Mouse (Mus musculus): ENCODE measurements around the gene Plekha4. TPM values are rescaled to one million over a fixed set of nuclear protein-coding genes. Genes with fewer than 3 reads are reported as not detected.

The Plekha4 gene
- polyA plus RNA-seq, 1 experiment from 2014 or later = 3.3 TPM

- Histone ChIP-seq H3K4me3 (peak within 1 kb of the TSS; percentile 50), H3K4me2 (replicated peaks) (peak within 1 kb of the TSS; percentile 71), H3K9me3 (no peaks in the 10 kb centered on the region), H3K27ac (peak within 1 kb of the TSS; percentile 71), H3K36me3 (peaks cover 17% of the 10 kb centered on the region), H3K4me1 (peaks cover 32% of the 10 kb centered on the region), H3K9ac (peak within 1 kb of the TSS; percentile 65), H3K27me3 (no peaks in the 10 kb centered on the region)
- WGBS = 10% methylated on average over 38 of the region's 38 CpGs
- ATAC-seq (ENCODE audit: low FRiP score, low read depth) = peak; percentile 52
Observed at GRCm38 (mm10) chr7:45488293-45489204, 37.6 kb upstream of the Plekha4 start, which contains the start of gene Dhdh. Gene Dhdh, minus strand, starts transcription at chr7:45488805.

- H3K9ac ChIP-seq = no peak overlapping the region
- WGBS = 71% methylated on average over 7 of the region's 7 CpGs
- no peaks in the 10 kb centered on the region for H3K27me3 ChIP-seq
Observed at GRCm38 (mm10) chr7:45489578-45489977, 36.6 kb upstream of the Plekha4 start.

GRCm38 (mm10) chr7:45490822-45491221 lies 35.3 kb upstream of the Plekha4 start:
- H3K4me3 ChIP-seq = no peak overlapping the region
- no peaks in the 10 kb centered on the region for H3K27me3 ChIP-seq
- no peak overlapping the region for H3K27ac ChIP-seq
- peak overlapping the region; percentile 31; the same call in 1 of the 2 replicates for H3K9ac ChIP-seq
- 21% methylated on average over 9 of the region's 9 CpGs for WGBS
- no peak for ATAC-seq (ENCODE audit: low FRiP score, low read depth)
- H3K4me2 ChIP-seq (replicated peaks) = peak overlapping the region; percentile 38
- H3K9me3 ChIP-seq = no peaks in the 10 kb centered on the region
- peaks cover 32% of the 10 kb centered on the region for H3K4me1 ChIP-seq
- peaks cover 40% of the 10 kb centered on the region for H3K36me3 ChIP-seq

More at GRCm38 (mm10) chr7:45489578-45489977, 36.6 kb upstream of the Plekha4 start:
- Histone ChIP-seq H3K4me1 (peaks cover 32% of the 10 kb centered on the region), H3K9me3 (no peaks in the 10 kb centered on the region), H3K4me2 (replicated peaks) (peak overlapping the region; percentile 71; the same call in 1 of the 2 replicates), H3K27ac (no peak overlapping the region), H3K36me3 (peaks cover 27% of the 10 kb centered on the region), H3K4me3 (no peak overlapping the region)
- no peak for ATAC-seq (ENCODE audit: low FRiP score, low read depth)

DNA sequence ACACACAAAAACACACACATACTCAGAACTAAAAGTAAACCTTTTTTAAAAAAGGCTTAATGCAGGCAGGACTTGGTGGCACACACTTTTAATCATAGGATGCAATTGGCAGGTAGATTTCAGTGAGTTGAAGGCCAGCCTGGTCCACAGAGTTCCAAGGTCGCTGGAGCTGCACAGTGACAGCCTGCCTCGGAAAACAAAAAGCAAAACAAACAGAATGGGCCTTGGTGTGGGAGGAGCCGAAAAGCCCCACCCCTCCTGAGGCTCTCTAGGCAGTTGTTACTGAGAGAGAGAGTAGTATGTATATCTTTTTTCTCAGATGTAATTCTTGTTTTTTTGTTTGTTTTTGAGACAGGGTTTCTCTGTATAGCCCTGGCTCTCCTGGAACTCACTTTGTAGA lies 34.9 kb upstream of the Plekha4 start:
- Histone ChIP-seq H3K9me3 (no peaks in the 10 kb centered on the region), H3K4me1 (peaks cover 32% of the 10 kb centered on the region), H3K27me3 (no peaks in the 10 kb centered on the region), H3K27ac (no peak overlapping the region), H3K4me2 (replicated peaks) (peak overlapping the region; percentile 38), H3K4me3 (no peak overlapping the region), H3K36me3 (peaks cover 44% of the 10 kb centered on the region), H3K9ac (peak overlapping the region; percentile 31; the same call in 1 of the 2 replicates)
- WGBS = 20% methylated on average over 3 of the region's 3 CpGs
- ATAC-seq (ENCODE audit: low FRiP score, low read depth) = no peak

DNA sequence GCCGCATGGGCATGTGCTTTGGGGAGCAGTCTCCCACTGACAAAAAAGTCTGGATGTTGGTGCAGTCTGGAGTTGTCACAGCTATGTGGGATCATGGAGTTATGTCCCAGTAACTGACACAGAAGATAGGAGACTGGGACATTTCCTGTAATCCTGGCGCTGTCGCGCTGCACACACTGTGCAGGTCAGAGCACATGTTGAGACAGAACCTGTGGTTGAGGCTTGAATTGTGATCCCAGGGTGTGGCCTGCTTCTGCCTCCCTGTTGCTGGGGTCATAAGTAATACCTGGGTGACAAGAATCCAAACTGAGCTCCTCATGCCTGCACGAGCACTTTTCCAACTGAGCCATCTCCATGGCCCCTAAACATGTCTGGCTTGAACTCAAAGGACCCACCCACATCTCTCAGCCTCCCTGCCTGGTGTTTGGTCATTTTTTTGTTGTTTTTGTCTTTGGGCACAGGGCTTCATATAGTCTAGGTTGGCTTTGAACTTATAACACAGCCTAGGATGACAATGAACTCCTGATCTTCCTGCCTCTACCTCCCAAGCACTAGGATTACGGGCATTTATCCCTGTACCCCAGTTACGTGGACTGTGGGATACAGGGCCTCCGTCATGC lies 33.8 kb upstream of the Plekha4 start:
- WGBS = 94% methylated on average over 8 of the region's 8 CpGs
- H3K9ac ChIP-seq = no peak overlapping the region
- no peak overlapping the region for H3K27ac ChIP-seq
- no peak overlapping the region for H3K4me3 ChIP-seq
- ATAC-seq (ENCODE audit: low FRiP score, low read depth) = no peak
- peaks cover 28% of the 10 kb centered on the region for H3K4me1 ChIP-seq
- no peaks in the 10 kb centered on the region for H3K27me3 ChIP-seq
- peaks cover 55% of the 10 kb centered on the region for H3K36me3 ChIP-seq
- H3K9me3 ChIP-seq = no peaks in the 10 kb centered on the region
- no peak overlapping the region for H3K4me2 ChIP-seq (replicated peaks)

DNA sequence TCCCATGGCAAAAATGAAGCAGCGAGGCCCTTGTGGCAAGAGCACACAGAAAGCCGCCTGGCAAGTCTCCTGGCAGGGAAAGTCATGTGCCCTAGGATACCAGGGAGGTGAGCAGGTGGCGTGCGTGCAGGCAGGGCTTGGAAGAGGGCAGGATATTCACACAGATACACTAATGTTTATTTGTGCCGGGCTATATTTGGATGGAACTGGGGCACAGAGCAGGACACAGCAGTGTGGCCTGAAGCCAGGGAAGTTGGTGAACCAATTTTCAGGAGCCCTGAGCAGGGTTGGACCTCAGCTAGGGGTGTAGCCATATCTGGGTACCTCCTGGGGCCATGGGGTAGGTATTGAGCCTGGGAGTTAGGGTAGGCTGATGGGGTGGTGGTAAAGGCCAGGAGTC lies 33.2 kb upstream of the Plekha4 start:
- H3K27ac ChIP-seq = no peak overlapping the region
- 94% methylated on average over 5 of the region's 5 CpGs for WGBS
- no peaks in the 10 kb centered on the region for H3K9me3 ChIP-seq
- no peaks in the 10 kb centered on the region for H3K27me3 ChIP-seq
- no peak overlapping the region for H3K9ac ChIP-seq
- peaks cover 23% of the 10 kb centered on the region for H3K4me1 ChIP-seq
- H3K4me2 ChIP-seq (replicated peaks) = no peak overlapping the region
- H3K4me3 ChIP-seq = no peak overlapping the region
- ATAC-seq (ENCODE audit: low FRiP score, low read depth) = no peak
- H3K36me3 ChIP-seq = peaks cover 61% of the 10 kb centered on the region

- Histone ChIP-seq H3K9ac (no peak overlapping the region), H3K27ac (no peak overlapping the region), H3K9me3 (no peaks in the 10 kb centered on the region), H3K4me2 (replicated peaks) (no peak overlapping the region), H3K36me3 (peaks cover 77% of the 10 kb centered on the region), H3K27me3 (no peaks in the 10 kb centered on the region), H3K4me1 (peaks cover 12% of the 10 kb centered on the region), H3K4me3 (no peak overlapping the region)
- ATAC-seq (ENCODE audit: low FRiP score, low read depth) = no peak
- WGBS = 84% methylated on average over 9 of the region's 9 CpGs
Observed at GRCm38 (mm10) chr7:45494548-45494947, 31.6 kb upstream of the Plekha4 start.

DNA sequence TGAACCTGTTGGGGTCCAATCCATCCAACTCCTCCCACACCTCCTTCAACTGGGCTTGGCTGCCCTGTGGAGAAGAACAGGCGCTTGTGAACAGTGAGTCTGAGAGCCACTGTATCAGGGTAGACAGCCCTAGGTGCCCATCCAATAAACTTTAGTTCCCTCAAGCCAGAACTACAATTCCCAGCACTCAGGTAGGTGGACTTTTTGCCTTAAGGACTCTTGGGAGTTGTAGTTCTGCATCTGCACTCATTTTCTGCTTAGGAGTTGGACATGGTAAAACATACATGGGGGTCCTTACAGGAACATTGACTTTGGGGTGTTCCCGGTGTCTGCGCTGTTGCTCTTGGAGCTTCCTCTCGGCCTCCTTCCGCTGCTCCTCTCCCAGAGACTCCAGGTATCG lies 27.7 kb upstream of the Plekha4 start:
- Histone ChIP-seq H3K4me1 (no peaks in the 10 kb centered on the region), H3K4me3 (no peak overlapping the region), H3K9ac (no peak overlapping the region), H3K9me3 (no peaks in the 10 kb centered on the region), H3K27me3 (no peaks in the 10 kb centered on the region), H3K4me2 (replicated peaks) (no peak overlapping the region), H3K27ac (no peak overlapping the region), H3K36me3 (peaks cover 97% of the 10 kb centered on the region)
- WGBS = 91% methylated on average over 6 of the region's 6 CpGs
- no peak for ATAC-seq (ENCODE audit: low FRiP score, low read depth)

DNA sequence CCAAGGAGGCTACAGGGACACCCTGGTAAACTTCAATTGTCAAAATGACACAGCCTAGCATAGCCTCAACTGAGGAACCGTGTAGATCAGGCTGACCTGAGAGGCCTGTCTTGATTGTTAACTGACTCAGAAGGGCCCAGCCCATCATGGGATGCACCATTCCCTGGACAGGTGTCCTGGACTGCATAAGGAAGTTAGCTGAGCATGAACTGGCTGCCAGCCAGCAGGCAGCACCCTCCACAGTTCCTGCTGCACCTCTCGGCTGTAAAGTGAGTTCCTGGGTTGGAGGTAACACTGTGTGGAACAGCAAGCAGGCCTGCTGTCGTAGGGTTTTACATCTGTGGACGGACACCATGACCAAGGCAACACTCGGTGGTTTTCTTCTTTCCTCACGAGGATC lies 18.5 kb upstream of the Plekha4 start:
- 89% methylated on average over 6 of the region's 6 CpGs for WGBS

GRCm38 (mm10) chr7:45508561-45508960 lies 17.6 kb upstream of the Plekha4 start:
- Histone ChIP-seq H3K9me3 (no peaks in the 10 kb centered on the region), H3K27ac (no peak overlapping the region), H3K27me3 (no peaks in the 10 kb centered on the region), H3K4me1 (peaks cover 22% of the 10 kb centered on the region), H3K9ac (peak overlapping the region; percentile 87), H3K4me2 (replicated peaks) (peak overlapping the region; percentile 96), H3K4me3 (peak overlapping the region; percentile 65), H3K36me3 (peaks cover 44% of the 10 kb centered on the region)
- no peak for ATAC-seq (ENCODE audit: low FRiP score, low read depth)
- 77% methylated on average over 6 of the region's 6 CpGs for WGBS

More for the DNA sequence above, 18.5 kb upstream of the Plekha4 start:
- H3K9ac ChIP-seq = no peak overlapping the region
- ATAC-seq (ENCODE audit: low FRiP score, low read depth) = no peak
- H3K9me3 ChIP-seq = no peaks in the 10 kb centered on the region
- no peak overlapping the region for H3K4me3 ChIP-seq
- peaks cover 22% of the 10 kb centered on the region for H3K4me1 ChIP-seq
- H3K27me3 ChIP-seq = no peaks in the 10 kb centered on the region
- no peak overlapping the region for H3K27ac ChIP-seq
- peaks cover 54% of the 10 kb centered on the region for H3K36me3 ChIP-seq
- H3K4me2 ChIP-seq (replicated peaks) = no peak overlapping the region

- H3K9ac ChIP-seq = peak overlapping the region; percentile 87
- H3K27ac ChIP-seq = peak overlapping the region; percentile 86
- peaks cover 22% of the 10 kb centered on the region for H3K4me1 ChIP-seq
- peak overlapping the region; percentile 96 for H3K4me2 ChIP-seq (replicated peaks)
- H3K4me3 ChIP-seq = peak overlapping the region; percentile 65
- no peak for ATAC-seq (ENCODE audit: low FRiP score, low read depth)
- WGBS = 28% methylated on average over 19 of the region's 19 CpGs
- H3K27me3 ChIP-seq = no peaks in the 10 kb centered on the region
- H3K9me3 ChIP-seq = no peaks in the 10 kb centered on the region
- H3K36me3 ChIP-seq = peaks cover 36% of the 10 kb centered on the region
Observed at GRCm38 (mm10) chr7:45509181-45509882, 16.8 kb upstream of the Plekha4 start.
